Mouse (Mus musculus) lung, postnatal 4 days (tissue): Measurements from ENCODE around the gene Epn2.

Experiments used
- DNase-seq, 2 experiments: peaks; one replicate each; pipeline ENCODE4 v3.0.0; 2021

The Epn2 gene

DNA sequence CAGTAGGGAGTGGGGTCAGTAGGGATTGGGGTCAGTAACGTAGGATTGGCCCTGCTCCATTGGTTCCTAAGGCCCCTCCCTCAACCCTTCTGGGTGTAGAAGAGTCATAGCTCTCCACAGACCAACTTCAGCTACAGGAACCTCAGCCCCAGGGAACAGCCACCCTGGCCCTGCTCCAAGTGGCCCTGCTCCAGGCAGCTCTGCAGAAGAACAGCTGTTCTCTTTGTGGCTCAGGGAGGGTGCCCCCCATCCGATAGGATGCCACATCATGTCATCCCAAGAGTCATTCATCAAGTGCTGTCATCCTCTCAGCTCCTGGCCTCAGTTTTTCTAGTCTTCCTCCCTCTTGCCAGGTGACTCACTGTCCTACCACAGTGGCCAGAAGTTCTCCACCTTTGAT, 92.1 kb downstream of the Epn2 start:
- DNase-seq, result peak; percentile 81 to 92

DNA sequence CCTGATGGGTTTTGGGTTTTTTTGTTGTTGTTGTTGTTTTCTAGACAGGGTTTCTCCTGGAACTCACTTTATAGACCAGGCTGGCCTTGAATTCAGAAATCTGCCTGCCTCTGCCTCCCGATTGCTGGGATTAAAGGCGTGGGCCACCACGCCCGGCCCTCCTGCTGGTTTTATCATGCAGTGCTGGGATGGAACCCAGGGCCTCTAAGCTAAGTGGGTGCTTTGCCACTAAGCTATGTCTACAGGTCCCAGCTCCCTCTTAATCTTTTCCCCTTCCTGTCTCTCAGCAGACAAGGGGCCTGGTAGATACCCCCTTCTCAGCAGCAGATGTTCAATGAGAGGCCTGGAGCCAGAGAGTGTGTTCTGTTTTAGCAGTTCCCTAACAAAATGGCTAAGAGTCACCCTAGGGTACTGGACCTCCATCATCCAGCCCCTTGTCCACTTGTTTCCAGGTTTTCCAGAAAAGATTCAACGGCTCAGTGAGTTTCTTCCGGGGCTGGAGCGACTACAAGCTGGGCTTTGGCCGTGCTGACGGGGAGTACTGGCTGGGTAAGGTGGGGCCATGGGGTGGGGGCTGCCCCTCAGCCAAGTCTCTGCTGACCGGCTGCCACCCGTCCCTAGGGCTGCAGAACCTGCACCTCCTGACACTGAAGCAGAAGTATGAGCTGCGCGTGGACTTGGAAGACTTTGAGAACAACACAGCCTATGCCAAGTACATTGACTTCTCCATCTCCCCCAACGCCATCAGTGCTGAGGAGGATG, 92.8 kb downstream of the Epn2 start:
- DNase-seq, result peak in 1 of 2 experiments; percentile 53

DNA sequence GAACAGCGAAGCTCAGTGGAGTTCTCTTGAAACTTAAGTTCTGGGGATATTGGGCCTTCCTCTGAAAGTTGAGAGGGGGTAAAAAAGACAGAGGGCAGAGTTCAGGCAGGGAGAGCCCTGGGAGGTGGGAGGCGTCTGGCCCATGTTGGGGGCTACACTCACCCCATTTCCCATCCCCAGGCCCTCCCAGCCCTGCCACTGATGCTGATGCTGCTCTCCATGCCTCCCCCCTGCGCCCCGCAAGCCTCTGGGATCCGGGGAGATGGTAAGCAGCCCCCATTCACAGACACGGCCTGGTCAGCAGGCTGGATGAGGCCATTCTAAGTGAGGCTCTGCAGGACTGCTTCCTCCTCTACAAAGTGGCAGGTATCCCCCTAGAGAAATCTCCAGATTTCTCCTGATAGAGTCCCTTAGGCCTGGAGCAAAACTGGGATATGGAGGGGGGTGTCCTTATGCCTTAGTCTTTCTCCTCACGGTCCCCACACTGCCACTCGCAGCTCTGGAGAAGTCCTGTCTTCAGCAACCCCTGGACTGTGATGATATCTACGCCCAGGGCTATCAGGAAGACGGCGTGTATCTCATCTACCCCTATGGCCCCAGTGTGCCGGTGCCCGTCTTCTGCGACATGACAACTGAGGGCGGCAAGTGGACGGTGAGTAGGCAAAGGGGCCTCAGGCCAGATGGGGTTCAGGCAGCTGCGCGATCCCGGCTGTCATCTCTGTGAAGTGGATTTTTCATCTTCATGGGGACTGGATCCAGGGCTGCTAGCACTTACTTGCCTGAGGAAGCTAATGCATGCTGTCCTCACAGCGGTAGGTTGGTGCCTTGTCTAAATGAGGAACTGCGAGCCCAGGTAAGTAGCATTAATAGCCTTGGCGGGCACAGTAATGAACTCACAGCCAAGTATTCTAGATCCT, 93.7 kb downstream of the Epn2 start:
- DNase-seq, result no peak

DNA sequence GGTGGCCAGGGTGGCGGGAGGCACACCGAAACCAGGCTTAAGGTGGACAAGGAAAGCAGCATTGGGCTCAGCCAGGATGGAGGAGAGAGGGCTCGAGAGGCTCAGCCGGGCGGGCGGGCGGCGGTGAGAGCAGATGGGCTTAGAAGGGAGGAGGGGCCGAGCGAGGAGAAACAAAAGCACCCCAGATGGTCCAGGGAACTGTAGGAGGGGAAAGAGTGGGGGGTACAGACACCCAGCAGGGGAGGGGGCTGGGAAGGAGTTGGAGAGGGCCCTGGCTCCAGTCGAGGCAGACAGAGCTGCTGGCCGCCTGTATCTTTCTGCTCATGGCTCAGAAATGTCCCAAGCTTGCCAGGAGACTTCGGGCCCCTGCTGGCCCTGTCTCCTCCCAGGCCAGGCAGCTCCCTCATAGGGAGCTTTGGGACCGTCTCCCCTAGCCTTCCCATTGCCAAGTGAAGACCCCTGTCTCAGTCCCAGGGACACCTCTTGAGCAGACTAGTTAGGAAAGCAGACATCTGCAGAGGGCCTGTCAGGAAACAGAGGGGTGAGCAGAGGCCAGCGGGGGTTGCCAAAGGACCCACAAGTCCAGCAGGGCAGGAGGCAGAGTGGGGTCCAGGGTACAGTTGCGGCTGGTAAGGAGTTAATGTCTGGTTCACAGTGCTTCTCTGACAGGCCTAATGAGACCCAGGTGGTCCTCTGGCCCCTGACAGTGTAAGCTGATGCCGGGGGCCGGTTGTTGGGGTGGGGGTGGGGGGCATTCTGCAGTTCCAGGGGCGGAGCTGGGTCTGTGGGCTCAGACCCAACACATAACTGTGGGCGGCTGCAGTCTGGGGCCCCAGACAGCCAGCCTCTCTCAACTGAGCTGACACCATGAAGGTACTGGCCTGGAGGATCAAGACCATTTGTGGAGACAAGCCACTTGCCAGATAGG, 94.6 kb downstream of the Epn2 start, which contains the start of gene Mfap4:
Gene Mfap4 (plus strand): TSS at position 819 of the 928 bp plus-strand sequence.
- DNase-seq, result peak; percentile 60 to 89

DNA sequence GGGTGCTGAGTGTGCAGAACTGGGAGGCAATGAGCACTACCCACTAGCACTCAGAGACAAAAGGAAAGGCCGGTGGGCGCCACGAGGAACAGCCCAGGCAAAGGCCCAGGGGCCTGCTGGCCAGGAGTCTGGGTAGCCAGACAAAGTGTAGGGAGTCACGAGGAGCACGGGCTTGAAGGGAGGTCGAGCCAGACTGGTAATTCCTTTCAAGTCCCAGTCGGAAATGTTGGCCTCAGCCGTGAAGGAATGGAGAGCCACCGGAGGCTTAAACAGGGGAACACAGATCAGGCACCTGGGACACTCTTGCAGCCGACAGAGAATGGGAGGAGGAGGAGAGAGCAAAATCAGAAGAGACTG, 95.3 kb downstream of the Epn2 start:
- no peak for DNase-seq

DNA sequence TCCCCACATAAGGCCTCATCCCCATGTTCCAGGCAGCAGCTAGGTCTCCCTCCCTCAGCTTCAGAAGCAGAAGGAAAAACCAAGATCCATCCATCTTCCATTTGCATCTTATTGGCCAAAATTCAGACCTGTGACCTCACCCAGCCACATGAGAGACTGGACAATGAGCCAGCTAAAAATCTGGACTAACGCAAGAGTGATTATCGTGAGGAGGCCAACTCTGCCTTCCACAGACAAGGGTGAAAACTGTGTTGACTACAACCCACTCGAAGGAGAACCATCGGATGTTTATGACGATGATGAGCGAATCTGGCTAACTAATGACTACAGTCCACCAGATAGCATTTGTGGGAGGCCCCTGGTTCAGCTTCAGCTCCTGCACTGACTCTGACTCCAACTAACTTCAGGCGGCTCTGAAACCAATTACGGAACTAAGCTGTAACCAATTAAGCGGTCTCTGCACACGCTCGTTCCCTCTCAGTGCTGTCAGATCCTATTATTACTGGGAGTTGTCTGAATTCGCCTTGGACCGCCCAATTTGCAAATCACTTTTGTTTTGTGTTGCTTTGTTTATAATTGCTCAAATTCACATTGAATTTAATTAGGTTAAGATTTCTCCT, 96.2 kb downstream of the Epn2 start:
- DNase-seq, result no peak

DNA sequence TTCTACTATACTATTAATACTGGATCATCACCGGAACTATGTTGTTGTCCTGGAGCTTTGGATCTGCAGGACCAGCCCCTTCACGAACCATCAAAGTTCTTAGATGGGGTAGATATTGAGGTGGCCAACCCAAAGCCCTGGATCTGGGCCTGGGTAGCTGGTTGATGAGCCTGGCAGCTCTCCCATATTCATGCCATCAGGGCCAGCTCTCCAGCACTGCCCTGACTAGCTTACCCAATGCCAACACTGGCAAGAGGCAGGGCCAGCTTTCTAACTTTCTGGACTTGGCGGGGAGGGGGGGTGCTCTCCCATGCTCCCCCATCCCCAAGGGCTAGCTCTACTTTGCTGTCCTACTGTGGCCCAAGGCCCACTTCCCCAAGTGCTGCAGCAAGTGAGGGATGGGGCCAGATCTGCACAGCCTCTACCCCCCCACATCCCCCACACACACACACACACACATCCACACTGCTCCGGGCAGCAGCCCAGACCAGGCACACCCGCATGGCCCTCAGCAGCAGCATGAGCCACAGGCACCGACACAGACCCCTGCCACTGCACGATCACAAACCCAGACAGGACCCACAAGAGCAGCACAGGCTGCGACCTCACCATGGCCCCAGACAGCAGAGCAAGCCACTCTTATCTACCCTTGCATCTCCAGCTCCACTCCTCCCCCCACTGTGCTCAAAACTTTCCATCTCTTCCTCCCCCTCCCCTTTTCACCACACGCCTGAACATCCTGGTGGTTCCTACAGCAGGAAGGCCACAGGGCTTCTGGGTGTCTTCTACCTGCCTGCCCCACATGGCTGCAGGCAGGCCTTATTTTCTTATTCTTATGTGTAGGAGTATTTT, 98.0 kb downstream of the Epn2 start:
- no peak for DNase-seq

DNA sequence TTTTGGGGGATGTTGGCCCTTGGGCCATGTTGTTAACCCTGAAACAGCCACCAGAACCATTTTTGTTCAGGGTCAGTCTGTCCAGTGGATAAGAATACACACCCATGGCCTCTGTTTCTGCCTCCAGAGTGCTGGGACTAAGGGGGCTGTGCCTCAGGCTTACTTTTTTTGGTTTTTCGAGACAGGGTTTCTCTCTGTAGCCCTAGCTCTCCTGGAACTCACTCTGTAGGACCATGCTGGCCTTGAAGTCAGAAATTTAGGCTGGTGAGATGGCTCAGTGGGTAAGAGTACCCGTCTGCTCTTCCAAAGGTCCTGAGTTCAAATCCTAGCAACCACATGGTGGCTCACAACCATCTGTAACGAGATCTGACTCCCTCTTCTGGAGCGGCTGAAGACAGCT, 100.7 kb downstream of the Epn2 start:
- DNase-seq, result no peak

DNA sequence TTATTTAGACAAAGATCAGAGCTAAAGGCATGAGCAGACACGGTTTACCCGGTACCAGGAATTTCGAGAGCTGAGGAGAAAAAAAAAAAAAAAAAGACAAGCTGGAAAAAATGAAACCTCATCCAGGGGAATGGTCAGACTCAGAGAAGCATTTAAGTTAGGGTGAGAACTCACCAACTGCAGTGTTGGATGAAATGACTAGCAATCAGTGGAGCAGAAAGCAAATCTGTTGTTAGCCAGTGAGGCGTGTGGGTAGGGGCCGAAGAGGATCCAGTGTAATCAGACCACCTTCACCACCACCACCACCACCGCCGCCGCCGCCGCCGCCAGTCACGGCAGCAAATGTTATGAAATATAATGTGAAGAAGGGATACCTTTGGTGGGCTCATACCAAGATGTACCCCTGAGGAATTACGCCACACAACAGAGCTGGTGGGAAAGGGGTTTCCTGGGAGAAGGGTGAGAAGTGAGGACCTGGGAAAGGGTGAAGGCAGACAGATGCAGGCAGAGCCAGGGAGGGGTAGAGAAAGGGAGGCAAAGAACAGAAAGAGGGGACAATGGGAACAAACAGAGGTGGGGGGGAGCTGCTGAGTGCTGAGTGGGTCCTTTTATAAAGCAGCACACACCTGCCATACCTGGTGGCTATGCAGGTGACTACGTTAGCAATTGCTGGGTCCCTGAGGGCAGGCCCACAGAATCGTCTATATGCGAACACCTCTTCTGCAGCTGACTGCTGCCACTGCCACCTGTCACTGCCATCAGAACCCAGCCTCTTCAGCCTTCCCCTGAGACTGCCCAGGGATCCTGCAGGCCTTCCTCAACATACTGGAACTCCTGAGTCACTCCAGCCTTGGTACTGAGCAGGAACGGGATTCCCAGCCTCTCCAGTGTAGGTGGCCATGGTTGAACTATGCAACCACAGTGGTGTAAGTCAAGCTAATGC, 101.7 kb downstream of the Epn2 start:
- DNase-seq, result no peak

DNA sequence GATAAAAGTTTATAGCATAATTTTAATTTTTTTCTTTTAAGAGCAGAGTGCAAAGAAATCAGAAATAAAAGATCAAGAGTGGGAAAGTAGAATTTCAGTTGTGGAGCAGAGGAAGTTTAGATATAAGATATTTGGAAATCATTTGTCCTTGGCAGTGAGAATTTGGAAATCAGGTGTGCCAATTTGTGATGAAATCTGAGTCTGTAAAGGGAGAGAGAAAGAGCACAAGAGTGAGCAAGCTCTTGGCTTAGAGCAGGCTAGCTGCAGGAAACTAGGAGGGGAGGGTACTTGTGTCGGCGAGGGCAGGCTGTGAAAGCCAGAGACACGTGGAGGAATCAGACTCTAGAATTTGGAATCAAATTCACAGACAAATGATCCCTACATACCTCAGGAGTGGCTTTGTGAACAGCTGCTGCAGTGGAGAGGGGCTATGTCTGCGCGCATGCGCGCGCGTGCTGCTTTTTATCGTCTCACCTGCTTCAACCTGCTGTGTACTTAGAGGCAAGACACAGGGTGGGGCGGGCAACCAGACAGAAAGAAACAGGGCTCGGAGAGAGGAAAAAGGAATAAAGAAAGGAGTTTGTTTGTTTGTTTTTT, 102.6 kb downstream of the Epn2 start:
- peak; percentile 35 to 53 for DNase-seq

DNA sequence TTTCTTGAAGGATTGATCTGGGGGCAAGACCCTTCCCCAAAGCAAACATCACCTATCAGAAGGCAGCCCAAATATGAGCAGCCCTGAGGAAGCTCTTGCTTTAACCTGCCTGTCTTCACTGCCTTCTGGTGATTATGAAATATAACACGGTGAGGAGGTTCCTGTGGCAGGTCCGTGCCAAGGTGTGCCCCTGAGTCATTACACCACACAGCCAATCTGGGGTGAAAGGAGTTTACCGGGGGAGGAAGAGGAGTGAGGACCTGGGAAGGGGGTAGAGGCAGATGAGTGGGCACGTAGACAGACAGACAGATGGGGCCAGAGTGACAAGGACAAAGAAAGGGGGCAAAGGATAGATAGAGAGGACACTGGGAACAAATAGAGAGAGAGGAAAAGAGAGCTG, 105.9 kb downstream of the Epn2 start:
- DNase-seq, result no peak

DNA sequence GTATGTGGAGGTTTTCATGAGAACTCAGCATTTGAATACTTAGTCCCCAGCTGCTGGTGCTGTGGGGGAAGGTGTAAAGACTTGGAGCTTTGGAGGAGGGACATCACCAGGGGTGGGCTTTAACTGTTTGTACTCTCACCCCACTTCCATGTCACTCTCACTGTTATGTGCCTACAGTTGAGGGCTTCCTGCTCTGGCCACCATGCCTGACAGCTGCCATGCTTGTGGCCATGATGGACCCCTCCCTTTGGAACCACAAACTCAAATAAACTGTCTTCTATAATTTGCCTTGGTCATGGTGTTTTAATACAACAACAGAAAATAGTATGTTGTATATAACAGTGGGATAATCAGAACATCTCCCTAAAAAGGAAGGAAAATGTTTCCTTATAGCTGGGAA, 108.6 kb downstream of the Epn2 start:
- DNase-seq, result no peak

DNA sequence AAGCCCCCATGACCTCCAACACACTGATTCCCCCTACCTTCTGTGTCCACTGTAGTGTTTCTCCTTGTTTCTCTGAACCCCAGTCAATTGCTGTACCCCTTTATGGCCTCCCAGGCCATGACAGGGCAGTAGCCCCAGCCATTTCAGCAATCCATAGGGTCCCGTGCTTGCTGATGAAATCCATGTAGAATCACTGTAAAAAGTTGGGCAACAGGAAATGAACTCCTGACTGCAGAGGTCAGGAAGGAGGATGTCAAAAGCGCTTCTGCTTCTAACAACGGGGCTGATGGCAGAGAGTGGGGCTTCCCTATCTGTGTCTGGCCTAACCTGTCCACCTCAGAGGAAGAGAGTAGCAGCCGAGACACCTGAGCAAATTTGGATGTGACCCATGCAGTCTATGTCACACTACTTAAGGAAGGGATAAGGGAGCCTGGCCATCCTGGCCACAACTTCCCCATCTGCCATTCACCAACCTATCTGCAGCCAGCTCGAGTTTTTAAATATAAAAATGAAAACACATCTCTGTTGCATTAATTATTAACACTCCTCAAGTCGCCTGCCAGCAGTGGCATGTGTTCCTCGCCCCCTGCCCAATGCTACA, 110.1 kb downstream of the Epn2 start:
- DNase-seq, result no peak

DNA sequence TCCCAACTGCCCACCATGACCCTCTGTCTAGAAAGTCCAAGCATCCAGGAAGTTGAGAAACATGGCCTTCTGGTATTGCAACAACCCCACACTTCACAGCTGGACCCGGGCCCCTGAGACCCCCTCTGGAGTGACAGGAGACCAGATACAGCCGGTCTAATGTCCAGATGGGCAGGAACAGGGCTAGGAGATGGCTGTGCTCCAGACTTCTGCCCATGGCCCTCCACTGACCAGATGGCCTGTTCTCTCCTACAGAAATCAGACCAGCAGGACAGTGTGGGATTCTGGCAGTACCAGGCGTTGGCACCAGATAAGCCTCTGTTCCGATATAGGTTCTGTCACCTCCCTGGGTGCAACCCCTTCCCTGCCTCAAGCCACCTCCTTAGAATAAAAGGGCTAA, 111.0 kb downstream of the Epn2 start:
- DNase-seq, result peak; percentile 61 to 88
